30 mouse cellular contexts compared by ENCODE assay signal in the genomic region with DNA sequence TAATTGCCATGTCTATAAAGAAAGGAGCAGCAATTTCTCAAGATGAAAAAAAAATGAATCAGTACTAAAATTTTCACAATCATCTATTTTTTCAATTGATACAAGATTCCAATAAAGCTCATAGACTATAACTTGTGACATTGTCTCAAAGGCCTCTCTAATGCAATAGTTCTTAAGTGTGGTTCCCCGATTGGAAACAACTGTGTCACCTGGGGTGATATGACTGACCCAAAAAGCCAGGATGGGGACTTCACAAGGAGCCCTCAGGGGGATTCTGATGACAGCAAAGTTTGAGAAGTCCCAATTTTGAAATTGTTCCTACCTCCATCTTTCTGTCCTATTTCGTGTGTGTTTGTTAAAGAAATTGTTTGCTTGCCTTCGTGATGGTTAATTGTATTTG.
"Had no signal": no experiment of that assay in that cellular context is flagged by ENCODE, and none has a peak within 500 bp of the region (broad histone marks: within the 10 kb centered on the region; RNA-seq: fewer than 3 reads in every experiment).

No protein-coding gene starts in this region.

- H3K9ac ChIP-seq: limb, embryonic 12.5 days; limb, embryonic 13.5 days; limb, embryonic 15.5 days; liver, embryonic 12.5 days; liver, embryonic 13.5 days; liver, embryonic 14.5 days; liver, embryonic 15.5 days; liver, postnatal 0 days; lung, embryonic 14.5 days; lung, embryonic 15.5 days; midbrain, embryonic 12.5 days; midbrain, embryonic 15.5 days had no signal

- H3K4me2 ChIP-seq: limb, embryonic 12.5 days; limb, embryonic 13.5 days; limb, embryonic 15.5 days; liver, embryonic 11.5 days; liver, embryonic 12.5 days; liver, embryonic 13.5 days; liver, embryonic 15.5 days; lung, embryonic 14.5 days; lung, embryonic 15.5 days; midbrain, embryonic 12.5 days; midbrain, embryonic 15.5 days had no signal

- H3K27me3 ChIP-seq: limb, embryonic 12.5 days; limb, embryonic 13.5 days; limb, embryonic 15.5 days; liver, embryonic 12.5 days; liver, embryonic 13.5 days; liver, embryonic 15.5 days; lung, embryonic 15.5 days; megakaryocyte, embryonic 14.5 days; midbrain, embryonic 12.5 days; midbrain, embryonic 15.5 days had no signal

- H3K27ac ChIP-seq: left cerebral cortex, adult 2 months; limb, embryonic 10.5 days; limb, embryonic 12.5 days; limb, embryonic 13.5 days; limb, embryonic 15.5 days; liver, embryonic 12.5 days; liver, embryonic 13.5 days; liver, embryonic 14.5 days; liver, embryonic 15.5 days; lung, embryonic 15.5 days; macrophage; midbrain, embryonic 10.5 days; midbrain, embryonic 12.5 days; midbrain, embryonic 15.5 days had no signal

- ATAC-seq: liver, embryonic 12.5 days; liver, postnatal 0 days; lung, postnatal 0 days; midbrain, embryonic 15.5 days; midbrain, embryonic 16.5 days had no signal

- DNase-seq: left cerebral cortex, postnatal 4 days; liver; liver, embryonic 13.5 days; liver, postnatal 0 days; lung, adult 18-20 months; lung, adult 2 months; lung, embryonic 14.5 days; lung, postnatal 10 days; lung, postnatal 14 days; lung, postnatal 36 days; lung, postnatal 4 days; midbrain, embryonic 14.5 days had no signal

- H3K9me3 ChIP-seq: limb, embryonic 10.5 days; limb, embryonic 12.5 days; limb, embryonic 13.5 days; limb, embryonic 15.5 days; liver, embryonic 12.5 days; liver, embryonic 13.5 days; liver, embryonic 15.5 days; lung, embryonic 15.5 days; midbrain, embryonic 10.5 days; midbrain, embryonic 12.5 days; midbrain, embryonic 15.5 days had no signal

- H3K4me1 ChIP-seq: limb, embryonic 10.5 days; limb, embryonic 12.5 days; limb, embryonic 13.5 days; limb, embryonic 15.5 days; liver, embryonic 12.5 days; liver, embryonic 13.5 days; liver, embryonic 15.5 days; lung, embryonic 15.5 days; megakaryocyte, embryonic 14.5 days; midbrain, embryonic 10.5 days; midbrain, embryonic 12.5 days; midbrain, embryonic 15.5 days had no signal

- H3K36me3 ChIP-seq: limb, embryonic 10.5 days; limb, embryonic 12.5 days; limb, embryonic 13.5 days; limb, embryonic 15.5 days; liver, embryonic 12.5 days; liver, embryonic 13.5 days; liver, embryonic 15.5 days; lung, embryonic 15.5 days; midbrain, embryonic 10.5 days; midbrain, embryonic 12.5 days; midbrain, embryonic 15.5 days had no signal

- H3K4me3 ChIP-seq: left cerebral cortex, adult 2 months; limb, embryonic 10.5 days; limb, embryonic 12.5 days; limb, embryonic 13.5 days; limb, embryonic 15.5 days; liver, embryonic 12.5 days; liver, embryonic 13.5 days; liver, embryonic 15.5 days; lung, embryonic 15.5 days; megakaryocyte, embryonic 14.5 days; midbrain, embryonic 10.5 days; midbrain, embryonic 12.5 days; midbrain, embryonic 15.5 days; myocyte had no signal
